Mouse (Mus musculus) testis, adult 2 months (tissue): Measurements from ENCODE around the gene Micu1.

Experiments
- CTCF ChIP-seq: fragments of 200-500 bp; IDR thresholded peaks from 2 replicates; pipeline ENCODE4 v1.5.1; 2012; ENCODE audit warnings: low read depth, mild to moderate bottlenecking, inconsistent platforms, low read length, moderate library complexity; ENCODE audit not compliant: control insufficient read depth, insufficient read depth, insufficient replicate concordance
- POLR2A ChIP-seq: fragments of 200-500 bp; IDR thresholded peaks from 2 replicates; pipeline ENCODE4 v1.6.1; 2012; ENCODE audit warnings: low read depth, mild to moderate bottlenecking, inconsistent platforms, low read length, moderate library complexity; ENCODE audit not compliant: control insufficient read depth

DNA sequence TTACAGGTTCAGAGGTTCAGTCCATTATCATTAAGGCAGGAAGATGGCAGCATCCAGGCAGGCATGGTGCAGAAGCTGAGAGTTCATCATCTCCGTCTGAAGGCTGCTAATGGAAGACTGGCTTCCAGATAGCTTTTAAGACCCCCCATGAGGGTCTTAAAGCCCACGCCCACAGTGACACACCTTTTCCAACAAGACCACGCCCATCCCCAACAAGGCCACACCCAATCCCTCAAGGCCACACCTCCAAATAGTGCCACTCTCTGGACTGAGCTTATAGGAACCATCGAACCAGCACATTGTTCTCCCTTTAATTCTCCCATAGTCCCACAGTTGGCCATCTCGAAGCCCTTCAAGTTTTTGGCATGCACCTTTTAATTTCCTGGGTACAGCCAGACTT lies 2.8 kb upstream of the Micu1 start:
- TF ChIP-seq POLR2A = no peak
- TF ChIP-seq CTCF = no peak
